Mouse (Mus musculus) CD4-positive, CD25-positive, alpha-beta regulatory T cell, adult 4 months (primary cell): ENCODE results near the gene Olfr1467. TPM values are rescaled to one million over a fixed set of nuclear protein-coding genes. Genes with fewer than 3 reads are reported as not detected.

Experiments
- ATAC-seq: one replicate; pipeline ENCODE4 v1.8.0; 2017
- polyA plus RNA-seq, 2 experiments: library from polyadenylated mRNA; unstranded; fragments of 100-300 nt; shearing (Covaris generic); gene quantifications; one replicate each; pipeline ENCODE4 v1.2.1; 2017

The Olfr1467 gene
- polyA plus RNA-seq = not detected

GRCm38 (mm10) chr19:13361936-13362335 lies at the start of gene Olfr1467:
Gene Olfr1467, plus strand, starts transcription at chr19:13362236.
- no peak for ATAC-seq

GRCm38 (mm10) chr19:13315441-13315840 lies 46.6 kb upstream of the Olfr1467 start, which contains the start of gene Olfr1465:
Gene Olfr1465, minus strand, starts transcription at chr19:13315541.
- no peak for ATAC-seq

- no peak for ATAC-seq
Measured at GRCm38 (mm10) chr19:13338562-13338961, 23.5 kb upstream of the Olfr1467 start, which contains the start of gene Olfr1466. Gene Olfr1466, plus strand, starts transcription at chr19:13338862.

- no peak for ATAC-seq
Measured at GRCm38 (mm10) chr19:13407549-13407948, 45.5 kb downstream of the Olfr1467 start, which contains the start of gene Olfr1469. Gene Olfr1469, plus strand, starts transcription at chr19:13407849.

Other genes starting within 250 kb of the Olfr1467 start
- under 1 TPM in 1 of 2 experiments, not detected in 1; 0.05 TPM for gene Olfr1459, start 212.7 kb upstream of the Olfr1467 start, polyA plus RNA-seq
- not detected for gene Olfr1461, start 199.2 kb upstream of the Olfr1467 start, polyA plus RNA-seq
- gene Olfr1462, start 176.5 kb upstream of the Olfr1467 start, polyA plus RNA-seq = not detected
- not detected for gene Olfr1463, start 130.9 kb upstream of the Olfr1467 start, polyA plus RNA-seq
- not detected for gene Olfr1465, start 46.7 kb upstream of the Olfr1467 start, polyA plus RNA-seq
- not detected for gene Olfr1466, start 23.4 kb upstream of the Olfr1467 start, polyA plus RNA-seq
- not detected for gene Olfr1469, start 45.6 kb downstream of the Olfr1467 start, polyA plus RNA-seq
- gene Olfr1471, start 81.2 kb downstream of the Olfr1467 start, polyA plus RNA-seq = not detected
- not detected for gene Olfr1472, start 93.8 kb downstream of the Olfr1467 start, polyA plus RNA-seq
- gene Olfr1474, start 107.3 kb downstream of the Olfr1467 start, polyA plus RNA-seq = not detected
- gene Olfr1475, start 118.0 kb downstream of the Olfr1467 start, polyA plus RNA-seq = not detected
- not detected for gene Olfr1477, start 138.3 kb downstream of the Olfr1467 start, polyA plus RNA-seq
- gene Olfr1480, start 165.7 kb downstream of the Olfr1467 start, polyA plus RNA-seq = not detected
- gene Olfr1484, start 221.3 kb downstream of the Olfr1467 start, polyA plus RNA-seq = not detected